Mouse (Mus musculus): ENCODE measurements around the gene Nrde2. TPM values are rescaled to one million over a fixed set of nuclear protein-coding genes. Genes with fewer than 3 reads are reported as not detected.
A peak's percentile ranks its signal among the peaks of the same experiment; 100 is the strongest.

Gene Nrde2
- total RNA-seq, 2 experiments from 2014 or later: 18.3 to 22.8 TPM

DNA sequence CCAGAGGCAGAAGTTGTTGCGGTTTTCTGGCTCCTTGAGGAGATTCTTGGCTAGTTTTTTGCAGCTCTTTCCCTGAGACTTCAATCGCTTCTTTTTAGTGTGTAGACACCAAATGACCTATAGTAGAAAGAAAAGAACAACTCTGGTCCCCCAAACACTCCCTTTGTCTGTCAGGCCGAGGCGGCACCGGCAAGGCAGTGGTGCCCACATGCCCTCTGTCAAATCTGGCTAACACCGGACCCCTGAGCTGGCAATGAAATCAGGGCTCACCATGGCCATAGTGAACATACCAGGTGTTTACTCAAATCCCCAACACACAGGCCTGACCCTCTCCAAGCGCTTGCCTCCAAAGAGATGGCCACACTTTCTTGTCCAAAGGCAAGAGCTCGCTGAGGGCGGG lies 28.3 kb downstream of the Nrde2 start:
- DNase-seq (ENCODE audit: low spot score in 2 of 2): no peak
- intact Hi-C loops (cut with DNase I): no loop called here

DNA sequence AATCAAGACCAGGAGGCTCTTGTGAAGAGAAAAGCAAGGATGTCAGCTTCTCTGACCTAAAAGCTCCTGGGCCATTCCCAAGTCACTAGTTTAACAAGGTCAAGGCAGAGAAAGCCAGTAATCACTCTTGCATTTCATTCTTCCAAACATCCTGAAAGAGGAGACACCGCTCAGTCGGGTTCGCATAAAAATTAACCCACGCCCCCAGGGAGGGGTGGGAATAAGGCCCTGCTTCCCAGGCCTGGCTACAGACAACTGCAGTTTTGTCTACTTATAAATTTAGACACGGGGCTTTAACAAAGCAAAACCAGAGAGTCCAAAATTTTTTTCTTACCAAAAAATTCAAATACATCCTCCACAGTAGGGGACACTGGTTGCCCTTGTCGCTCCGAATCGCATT lies 30.5 kb downstream of the Nrde2 start:
- intact Hi-C loops (cut with DNase I): no loop called here
- no peak for DNase-seq (ENCODE audit: low spot score in 2 of 2)

DNA sequence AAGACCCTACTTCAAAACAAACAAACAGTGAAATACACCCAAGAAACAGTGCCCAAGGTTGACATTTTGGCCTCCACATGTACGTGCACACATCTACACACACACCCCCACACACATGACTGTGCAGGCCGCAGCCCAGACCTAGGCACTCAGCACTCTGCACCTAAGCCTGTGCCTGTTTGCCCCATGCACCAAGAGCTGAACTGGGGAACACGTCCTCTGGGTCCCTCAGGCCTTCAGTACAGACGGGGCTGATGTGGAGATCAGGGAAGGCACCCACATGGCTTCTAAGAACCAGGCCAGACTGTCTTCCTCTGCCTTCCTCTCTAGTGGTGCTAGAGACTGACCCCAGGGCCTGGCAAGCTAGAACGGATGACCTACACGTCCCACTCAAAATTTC lies 30.9 kb downstream of the Nrde2 start:
- intact Hi-C loops (cut with DNase I): no loop called here
- no peak for DNase-seq (ENCODE audit: low spot score in 2 of 2)

DNA sequence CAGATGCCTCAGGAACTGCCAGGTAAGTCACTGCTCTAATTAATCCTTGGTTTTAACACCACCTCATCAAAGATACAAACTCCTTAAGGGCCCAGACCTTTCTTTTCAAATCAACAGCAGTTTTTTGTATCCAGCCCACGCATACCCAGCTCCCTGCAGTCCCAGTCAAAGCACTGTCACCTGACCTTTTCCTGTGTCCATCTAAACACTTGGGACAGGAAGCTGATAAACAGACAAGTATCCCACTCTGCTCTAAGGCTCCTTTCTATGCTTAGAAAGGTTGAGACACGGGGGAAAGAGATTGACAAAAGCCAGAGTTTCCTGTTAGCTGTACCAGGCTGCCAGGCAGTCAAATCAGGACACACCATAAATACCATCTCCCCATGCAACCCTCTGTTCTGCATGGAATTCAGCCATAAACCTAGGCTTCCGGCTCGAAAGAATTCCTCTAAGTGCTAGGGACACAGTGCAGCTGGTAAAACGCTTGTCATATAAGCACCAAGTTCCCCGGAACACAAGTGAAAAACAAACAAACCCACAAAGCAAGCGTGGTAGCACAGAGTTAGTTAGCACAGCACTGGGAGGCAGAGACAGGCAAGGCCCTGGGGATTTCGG lies 31.5 kb downstream of the Nrde2 start:
- intact Hi-C loops (cut with DNase I): no loop called here

DNA sequence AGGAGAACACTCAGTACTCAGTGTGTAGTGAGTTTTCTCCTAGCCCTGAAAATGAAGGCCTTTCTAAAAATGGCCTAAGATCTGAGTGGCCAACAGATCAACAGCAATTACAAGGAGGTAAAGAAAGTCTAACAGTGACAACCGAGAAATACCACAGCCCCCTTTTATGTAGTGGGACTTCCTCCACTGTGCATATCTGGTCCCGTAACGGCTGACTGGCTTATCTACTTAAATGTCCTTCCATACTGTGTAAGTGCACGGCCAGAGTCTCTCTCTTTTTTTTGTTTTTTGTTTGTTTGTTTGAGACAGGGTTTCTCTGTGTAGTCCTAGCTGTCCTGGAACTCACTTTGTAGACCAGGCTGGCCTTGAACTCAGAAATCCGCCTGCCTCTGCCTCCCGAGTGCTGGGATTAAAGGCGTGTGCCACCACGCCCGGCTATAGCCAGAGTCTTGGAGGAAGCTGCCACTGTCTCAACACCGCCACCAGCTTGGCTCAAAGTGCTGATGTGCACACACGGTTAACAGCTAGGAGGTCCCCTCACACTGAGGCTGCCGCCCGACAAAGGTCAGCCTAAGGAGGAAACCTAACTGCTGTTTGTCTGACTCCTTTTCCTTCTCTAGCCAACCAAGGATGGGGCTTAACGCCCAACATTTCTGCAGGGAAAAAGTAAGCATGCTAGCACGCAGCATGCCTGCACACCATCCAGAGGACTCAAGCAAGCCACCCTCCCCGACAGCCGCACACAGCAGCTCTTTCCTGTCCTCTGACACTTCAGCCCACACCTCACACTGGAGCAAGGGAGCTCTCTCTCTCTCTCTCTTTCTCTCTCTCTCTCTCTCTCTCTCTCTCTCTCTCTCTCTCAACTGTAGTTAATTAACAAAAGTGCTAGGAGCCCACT lies 32.2 kb downstream of the Nrde2 start:
- intact Hi-C loops (cut with DNase I): no loop called here

More for the DNA sequence above, 31.5 kb downstream of the Nrde2 start:
- peak; percentile 56 to 58 for DNase-seq (ENCODE audit: low spot score in 2 of 2)

DNA sequence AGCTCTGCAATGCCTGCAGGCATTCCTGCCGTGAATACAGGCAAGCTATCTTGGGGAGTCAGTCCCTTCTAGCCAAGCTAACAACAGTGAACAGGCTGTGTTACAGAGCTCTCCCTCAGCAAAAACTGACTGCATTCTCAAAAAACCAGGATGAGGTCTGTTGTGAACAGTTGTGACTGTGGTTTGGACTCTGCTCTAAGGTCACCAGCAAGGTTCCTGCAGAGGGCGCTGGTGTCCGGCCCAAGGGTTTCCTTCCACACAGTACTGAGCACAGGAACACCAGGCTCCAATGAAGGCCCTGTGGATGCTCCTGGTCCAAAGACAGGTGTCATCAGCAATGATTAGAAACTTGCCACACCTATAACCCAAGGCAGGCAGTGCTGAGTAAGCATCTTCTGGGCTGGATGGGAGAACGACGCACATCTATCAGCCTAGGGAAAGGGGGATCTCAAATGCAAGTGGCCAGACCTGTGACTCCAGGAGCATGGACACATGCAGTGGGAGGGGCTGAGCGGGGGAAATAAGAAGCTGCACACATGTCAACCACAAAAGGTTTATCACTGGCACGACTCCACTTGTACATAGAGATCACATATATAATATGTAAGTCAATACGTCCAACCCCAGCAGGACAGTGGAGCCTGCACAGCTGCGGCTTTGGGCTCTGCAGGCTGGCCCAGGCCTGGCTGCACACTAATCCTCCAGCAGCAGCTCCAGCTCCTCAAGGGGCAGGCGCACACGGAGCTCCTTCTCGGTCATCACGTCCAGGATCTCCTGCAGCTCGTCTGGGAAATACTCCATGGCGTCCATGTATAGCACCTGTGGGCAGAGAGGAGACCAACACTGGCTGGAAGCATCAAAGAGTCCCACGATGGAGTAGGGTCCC lies 34.3 kb downstream of the Nrde2 start:
- intact Hi-C loops (cut with DNase I): no loop called here
- DNase-seq (ENCODE audit: low spot score in 2 of 2): no peak

More for the DNA sequence above, 32.2 kb downstream of the Nrde2 start:
- no peak for DNase-seq (ENCODE audit: low spot score in 2 of 2)

DNA sequence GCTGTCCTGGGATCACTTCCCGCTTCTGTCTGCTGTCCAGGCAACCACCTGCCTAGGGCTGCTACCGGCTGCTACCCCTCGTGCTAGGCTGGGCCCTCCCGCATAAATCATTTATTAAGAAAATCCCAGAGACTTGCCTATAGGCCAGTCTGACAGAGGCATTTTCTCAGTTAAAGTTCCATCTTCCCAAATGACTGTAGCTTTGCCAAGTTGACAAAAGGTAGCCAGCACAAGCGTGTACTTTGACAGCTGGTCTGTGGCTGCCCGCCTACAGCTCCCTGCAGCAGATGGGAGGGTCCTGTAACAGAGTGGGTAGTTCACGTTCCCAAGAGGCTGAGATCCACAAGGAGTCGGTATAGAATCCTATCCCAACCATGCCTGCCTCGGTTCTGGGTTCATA lies 36.0 kb downstream of the Nrde2 start:
- intact Hi-C loops (cut with DNase I): no loop called here

DNA sequence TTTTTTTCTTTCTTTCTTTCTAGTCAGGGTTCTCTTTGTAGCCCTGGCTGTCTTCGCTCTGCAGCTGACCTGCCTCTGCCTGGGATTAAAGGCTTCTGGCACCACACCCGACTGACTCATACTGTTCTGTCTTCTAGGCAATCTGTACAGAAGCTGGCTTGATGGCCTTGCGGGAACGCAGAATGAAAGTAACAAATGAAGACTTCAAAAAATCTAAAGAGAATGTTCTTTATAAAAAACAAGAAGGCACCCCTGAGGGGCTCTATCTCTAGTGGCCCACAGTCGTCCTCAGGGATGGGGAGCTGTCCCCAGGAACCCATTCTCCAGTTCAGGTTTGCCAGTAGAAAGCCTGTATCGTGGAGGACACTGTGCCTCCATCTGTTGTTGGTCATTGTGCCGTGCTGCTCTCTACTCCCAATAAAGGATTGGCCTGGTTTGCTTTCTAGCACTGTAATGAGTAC lies 36.5 kb downstream of the Nrde2 start:
- intact Hi-C loops (cut with DNase I): no loop called here
- peak; percentile 54 to 60 for DNase-seq (ENCODE audit: low spot score in 2 of 2)

More for the DNA sequence above, 36.0 kb downstream of the Nrde2 start:
- DNase-seq (ENCODE audit: low spot score in 2 of 2): peak; percentile 83 to 86

DNA sequence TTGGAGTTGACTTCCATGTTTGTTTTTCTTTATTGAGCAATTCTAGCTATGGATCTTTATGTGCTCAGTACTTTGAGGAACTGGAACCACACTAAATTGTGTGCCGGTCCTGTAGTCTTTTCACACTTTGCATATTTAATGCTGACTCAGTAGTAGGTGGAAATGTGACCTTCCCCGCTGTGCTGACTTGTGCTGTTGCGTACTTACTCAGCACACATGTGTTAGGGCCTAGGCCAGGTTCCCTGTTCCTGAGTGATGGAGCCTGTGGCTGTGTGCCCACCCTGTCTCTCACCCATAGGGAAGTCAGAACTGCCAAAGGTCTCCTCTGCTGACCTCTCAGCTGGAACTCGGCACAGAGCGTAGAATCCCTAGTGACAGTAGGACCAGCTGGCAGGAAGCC lies 43.5 kb downstream of the Nrde2 start:
- intact Hi-C loops (cut with DNase I): no loop called here
- DNase-seq (ENCODE audit: low spot score in 2 of 2): no peak

DNA sequence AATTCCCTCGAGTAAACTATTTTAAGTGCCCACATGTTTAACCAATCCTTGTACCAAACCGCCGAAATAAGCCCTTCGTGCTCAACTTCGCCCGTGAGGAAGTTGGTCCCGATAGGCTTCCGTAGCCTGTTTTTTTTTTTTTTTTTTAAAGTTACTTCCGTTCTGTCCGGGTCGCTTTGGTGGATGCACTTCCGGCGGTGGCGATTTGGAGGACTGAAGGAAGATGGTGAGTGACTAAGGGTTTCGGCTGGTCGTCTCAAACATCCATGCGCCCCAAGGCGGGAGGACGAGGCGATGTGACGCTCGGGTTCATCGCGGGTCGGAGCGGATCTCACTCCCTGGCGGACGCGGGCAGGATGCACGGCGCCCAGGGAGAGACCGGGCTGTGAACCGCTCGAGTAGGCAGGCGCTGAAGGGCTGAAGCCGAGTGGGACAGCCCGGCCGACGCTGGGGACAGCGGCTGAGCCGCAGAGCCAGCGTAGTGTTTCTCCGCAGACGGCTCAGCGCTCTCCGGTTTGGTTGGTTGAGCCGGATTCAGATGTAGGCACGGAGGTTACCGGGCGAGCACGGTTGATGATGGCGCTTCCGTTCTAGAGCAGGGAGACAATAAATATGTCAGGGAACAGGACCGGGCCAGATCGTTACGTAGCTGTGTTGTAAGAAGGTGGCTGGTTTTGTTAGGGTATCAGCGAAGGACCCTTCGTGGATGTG lies 49.3 kb downstream of the Nrde2 start, which contains the start of gene Psmc1:
Gene Psmc1 (plus strand): TSS at position 169 of the 711 bp plus-strand sequence.
- intact Hi-C loops (cut with DNase I): loop anchor here (5.0 kb wide), 1 partner anchor 1028 kb away; no protein-coding TSS in a partner anchor
- DNase-seq (ENCODE audit: low spot score in 2 of 2): peak; percentile 83 to 84

DNA sequence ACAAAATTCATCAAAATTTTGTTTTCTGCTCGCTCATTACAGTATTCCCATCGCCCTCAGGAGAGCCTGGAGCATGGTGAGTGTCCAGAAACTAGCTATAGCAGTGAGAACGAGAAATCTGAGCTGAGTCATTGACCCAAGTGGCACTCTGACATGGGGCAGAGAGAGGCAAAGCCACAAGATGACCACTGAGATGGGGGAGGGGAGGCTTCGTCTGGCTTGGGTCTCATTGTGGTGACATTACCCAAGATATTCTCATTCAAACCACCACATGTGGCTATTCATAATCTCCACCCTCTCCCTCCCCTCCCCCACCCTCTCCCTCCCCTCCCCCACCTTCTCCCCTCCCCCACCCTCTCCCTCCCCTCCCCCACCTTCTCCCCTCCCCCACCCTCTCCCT lies 52.0 kb downstream of the Nrde2 start:
- DNase-seq (ENCODE audit: low spot score in 2 of 2): no peak
- intact Hi-C loops (cut with DNase I): loop anchor here (5.0 kb wide), 1 partner anchor 1025 kb away; no protein-coding TSS in a partner anchor

DNA sequence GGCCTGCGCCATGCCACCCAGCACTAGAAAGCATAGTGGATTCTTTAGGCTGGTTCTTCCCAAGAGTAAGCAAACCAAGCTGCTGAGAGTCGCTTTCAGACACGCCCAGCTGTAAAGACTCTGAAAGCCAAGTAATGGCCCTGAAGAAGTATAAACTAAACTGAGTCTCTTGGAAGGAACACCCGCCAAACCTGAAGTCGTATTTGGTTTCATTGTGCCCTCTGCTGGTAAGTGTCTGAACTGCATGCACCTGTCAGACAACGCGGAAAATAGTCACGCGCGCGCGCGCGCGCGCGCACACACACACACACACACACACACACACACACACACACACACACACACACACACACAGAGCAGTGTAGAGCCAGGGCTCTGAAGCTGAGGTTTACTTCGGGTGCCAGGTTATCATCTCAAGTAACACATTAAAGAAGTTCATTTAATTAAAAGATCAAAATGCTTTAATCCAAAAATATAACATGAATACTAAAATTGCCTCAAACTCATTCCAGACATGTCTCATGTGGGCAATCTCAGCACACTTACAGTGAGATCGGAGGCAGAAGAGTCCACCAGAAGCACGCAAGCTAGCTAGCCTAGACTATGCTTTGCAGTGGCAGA lies 53.1 kb downstream of the Nrde2 start:
- peak; percentile 57 to 84 for DNase-seq (ENCODE audit: low spot score in 2 of 2)
- intact Hi-C loops (cut with DNase I): loop anchor here (1.0 to 5.0 kb wide), 2 partner anchors 153 to 1024 kb away; no protein-coding TSS in a partner anchor

DNA sequence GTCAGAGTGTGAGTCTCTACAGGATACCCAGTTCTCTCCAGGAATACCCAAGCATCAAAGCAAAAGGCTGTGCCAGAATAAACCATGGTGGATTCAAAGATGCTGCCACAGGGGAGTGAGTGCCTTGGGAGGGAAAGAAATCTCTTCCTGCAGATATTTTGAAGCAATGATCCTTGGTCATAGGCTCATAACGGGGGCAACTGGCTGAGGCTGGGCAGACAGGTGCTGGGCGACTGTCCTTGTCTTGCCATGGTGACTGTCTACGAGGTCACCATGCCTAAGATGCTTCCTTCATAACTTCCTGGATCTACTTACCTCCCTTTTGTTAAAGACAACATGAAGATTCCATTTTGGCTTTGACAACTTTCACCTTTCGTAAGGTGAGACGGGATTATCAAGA lies 54.9 kb downstream of the Nrde2 start:
- no peak for DNase-seq (ENCODE audit: low spot score in 2 of 2)
- intact Hi-C loops (cut with DNase I): loop anchor here (2.0 kb wide), 2 partner anchors 138 to 204 kb away; no protein-coding TSS in a partner anchor

DNA sequence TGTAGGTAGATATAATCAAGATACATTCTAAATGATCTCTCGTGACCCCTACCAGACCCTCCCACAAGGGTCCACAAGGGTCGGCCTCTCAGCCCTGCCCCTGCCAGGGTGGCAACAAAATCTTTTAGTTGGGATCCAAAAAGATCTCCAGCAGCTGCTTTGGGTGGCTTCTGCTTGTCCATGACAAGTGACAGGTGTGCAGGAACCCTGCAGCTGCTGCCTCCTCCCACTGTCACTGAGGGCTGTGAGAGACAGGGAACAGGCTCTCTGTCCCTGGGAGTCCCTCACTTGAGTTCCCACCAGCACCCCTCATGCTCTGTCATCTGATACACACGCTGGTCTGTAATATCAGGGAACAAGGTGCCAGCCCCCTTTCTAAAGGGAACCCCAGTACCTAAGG lies 57.8 kb downstream of the Nrde2 start:
- no peak for DNase-seq (ENCODE audit: low spot score in 2 of 2)
- intact Hi-C loops (cut with DNase I): no loop called here

DNA sequence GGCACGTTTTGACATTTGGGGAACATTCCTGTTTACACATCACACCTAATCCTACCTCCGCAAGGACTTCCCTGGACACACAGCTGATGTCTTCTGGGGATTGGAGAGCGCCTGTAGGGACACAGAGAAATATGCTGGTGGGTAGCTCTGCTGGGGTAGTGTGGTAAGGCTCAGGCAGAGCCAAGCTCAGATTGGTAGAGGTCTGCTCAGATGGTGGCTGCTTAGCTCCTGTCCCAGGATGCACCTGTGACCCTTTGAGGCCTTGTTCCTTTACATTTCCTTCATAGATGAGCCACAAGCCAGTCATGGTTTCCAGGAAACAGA lies 58.8 kb downstream of the Nrde2 start:
- intact Hi-C loops (cut with DNase I): no loop called here
- DNase-seq (ENCODE audit: low spot score in 2 of 2): no peak

DNA sequence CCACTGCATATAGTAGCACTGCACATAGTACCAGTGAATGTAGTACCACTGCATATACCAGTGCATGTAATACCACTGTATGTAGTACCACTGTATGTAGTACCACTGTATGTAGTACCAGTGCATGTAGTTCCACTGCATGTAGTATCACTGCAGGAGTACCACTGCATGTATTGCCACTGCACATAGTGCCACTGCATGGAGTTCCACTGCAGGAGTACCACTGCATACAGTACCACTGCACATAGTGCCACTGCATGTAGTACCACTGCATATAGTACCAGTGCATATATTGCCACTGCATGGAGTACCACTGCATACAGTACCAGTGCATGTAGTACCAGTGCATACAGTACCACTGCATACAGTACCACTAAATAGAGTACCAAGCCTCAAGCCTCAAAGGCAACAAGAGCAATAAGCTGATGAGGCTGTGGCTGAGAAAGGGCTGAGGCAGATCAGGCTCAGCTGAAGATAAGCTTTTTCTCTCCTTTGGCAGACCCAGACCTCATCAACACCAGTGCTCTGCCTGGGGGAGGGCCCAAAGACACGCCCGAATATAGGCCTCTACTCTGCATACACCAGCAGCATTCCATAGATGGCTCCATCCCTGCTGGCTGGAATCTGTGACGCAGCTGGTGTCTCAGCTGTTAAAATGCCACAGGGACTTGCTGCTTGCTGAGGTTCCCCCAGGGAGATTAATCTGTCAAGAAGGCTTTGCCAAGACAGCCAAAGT lies 59.3 kb downstream of the Nrde2 start:
- no peak for DNase-seq (ENCODE audit: low spot score in 2 of 2)
- intact Hi-C loops (cut with DNase I): no loop called here

DNA sequence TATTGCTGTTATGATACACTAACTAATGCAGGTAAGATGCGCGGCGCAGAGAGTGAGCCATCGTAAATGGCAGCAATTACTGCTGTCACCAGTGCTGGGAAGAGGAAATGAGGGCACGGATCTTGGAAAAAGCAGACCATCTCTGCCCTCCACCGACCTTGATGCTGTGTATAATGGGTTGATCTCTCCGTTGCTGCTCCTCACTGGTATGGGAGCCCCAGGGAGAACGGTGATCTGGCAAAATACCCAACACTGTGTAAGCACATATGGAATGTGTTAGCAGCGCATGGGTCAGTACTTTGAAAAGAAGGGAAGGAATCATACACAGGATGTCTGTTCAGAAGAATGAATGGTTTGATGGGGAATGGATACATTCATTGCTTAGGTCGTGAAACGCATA lies 66.4 kb downstream of the Nrde2 start:
- no peak for DNase-seq (ENCODE audit: low spot score in 2 of 2)

DNA sequence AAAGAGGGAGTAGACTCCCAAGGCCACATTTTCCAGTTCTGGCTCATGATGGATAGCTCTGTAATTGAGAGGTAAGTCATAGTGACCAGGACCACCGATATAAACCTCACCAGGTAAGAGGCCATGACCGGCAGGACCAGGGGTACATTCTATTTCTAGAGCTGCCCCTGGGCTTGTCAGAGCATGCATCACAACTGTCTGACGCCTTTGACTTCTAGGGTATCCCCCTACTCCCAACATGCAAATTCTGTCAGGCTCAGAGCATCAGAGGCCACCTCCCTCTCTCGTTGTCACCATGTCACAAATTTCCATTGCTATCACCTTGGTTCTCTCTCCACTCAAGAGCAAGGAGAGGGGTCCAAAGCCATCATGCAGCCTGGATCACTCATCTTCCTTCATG lies 68.7 kb downstream of the Nrde2 start:
- intact Hi-C loops (cut with DNase I): no loop called here
- no peak for DNase-seq (ENCODE audit: low spot score in 2 of 2)

More for the DNA sequence above, 66.4 kb downstream of the Nrde2 start:
- intact Hi-C loops (cut with DNase I): no loop called here
